Mouse (Mus musculus) neural tube, embryonic 10.5 days (tissue): ENCODE measurements around the gene Mup4.
"Not testable (repeated sequence)": the region's sequence is repeated elsewhere in the genome, so short reads cannot be mapped to it uniquely, and the experiment has no call there.

Source experiments
- DNase-seq: peaks from one replicate; pipeline ENCODE4 v3.0.0-alpha.2; 2017; ENCODE audit warnings: low spot score; ENCODE audit errors: extremely low spot score

The Mup4 gene

DNA sequence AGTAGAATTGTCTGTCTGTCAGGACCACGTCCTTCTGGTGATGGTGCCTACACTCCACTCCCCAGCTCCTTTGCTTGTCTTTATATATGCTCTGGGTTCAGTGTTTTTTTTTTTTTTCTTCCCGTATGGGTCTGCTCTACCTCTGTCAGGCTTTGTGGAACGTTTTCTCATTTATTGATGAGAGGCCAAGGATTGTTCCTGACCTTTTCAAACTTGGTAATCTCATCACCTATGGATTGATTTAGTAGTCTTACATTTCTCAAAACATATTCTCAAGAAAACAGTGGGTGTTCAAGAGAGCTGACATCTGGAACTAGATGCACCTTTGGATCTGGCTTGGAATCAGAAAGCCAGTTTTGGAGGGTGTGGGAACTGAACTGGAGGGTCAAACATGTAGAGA is at the start of gene Mup4:
Gene Mup4 (minus strand): TSS at position 101 of the 400 bp plus-strand sequence.
- DNase-seq, result no peak

- DNase-seq, result not testable (repeated sequence)
These were observed 37.4 kb upstream of the Mup4 start for GRCm38 (mm10) chr4:59997894-59998293.

DNA sequence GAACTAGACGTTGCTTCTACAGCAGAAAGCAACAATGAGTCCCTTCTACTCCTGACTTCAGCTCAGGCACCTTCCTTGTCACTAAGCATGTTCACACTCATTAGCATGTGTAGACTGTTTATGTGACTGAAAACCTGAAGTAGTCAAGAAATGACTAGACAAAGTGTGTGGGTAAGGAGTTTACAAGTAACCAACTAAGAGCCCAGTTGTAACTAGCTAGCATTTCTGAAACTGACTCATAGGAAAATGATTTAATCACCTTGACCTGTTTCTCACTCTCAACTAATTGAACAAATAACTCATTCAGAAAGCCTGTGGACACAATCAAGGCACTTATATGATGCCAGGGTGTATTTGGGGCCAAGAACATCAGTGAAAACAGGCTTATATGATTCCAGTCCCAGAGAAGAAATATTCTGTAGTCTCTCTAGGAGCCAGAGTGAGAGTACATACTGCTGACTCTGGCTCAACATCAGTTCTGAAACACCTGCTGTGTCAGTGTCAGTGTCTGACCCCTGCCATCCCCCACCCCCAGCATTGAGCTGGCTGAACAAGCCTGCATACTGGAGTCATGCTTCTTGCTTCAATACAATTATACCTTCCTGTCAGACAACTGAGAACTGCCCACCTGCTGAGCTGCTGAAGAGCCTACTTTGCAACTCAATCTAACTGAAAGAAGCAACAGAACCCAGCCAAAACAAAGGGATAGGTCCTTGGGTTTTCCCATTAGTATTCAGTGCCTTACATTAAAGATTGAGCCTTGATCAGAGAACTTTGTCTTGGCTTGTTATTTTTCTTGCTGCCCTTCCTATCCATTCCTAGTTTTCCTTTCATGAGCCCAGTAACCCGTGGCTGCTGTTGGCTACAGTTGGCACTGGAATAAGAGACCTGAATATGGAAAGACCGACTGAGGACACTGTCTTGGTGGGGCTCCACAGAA is 3.2 kb upstream of the Mup4 start, which contains the start of gene Mup6:
Gene Mup6 (plus strand): TSS at position 890 of the 940 bp plus-strand sequence.
- no peak for DNase-seq

DNA sequence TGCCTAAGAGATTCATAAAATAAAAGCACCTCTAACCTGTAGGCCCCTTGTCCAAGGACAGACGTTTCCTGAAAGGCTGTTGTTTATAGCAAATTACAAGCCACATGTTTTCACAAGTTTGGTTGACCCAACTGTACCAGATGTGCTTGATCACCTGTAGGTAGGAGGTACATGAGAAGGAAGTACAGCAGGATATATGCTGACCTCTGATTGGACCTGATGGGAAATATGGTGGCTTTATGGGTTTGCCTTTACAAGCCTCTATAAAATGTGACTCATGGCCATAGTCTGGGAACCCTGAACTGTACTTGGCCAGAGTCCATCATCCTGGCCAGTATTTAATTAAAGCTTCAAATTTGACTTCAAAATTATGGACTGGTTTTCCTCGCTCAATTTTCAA is 23.0 kb downstream of the Mup4 start:
- DNase-seq, result no peak

- peak; percentile 20 for DNase-seq
These were observed 27.8 kb downstream of the Mup4 start for GRCm38 (mm10) chr4:59932505-59933281.

- DNase-seq, result peak; percentile 45
These were observed 32.2 kb downstream of the Mup4 start for GRCm38 (mm10) chr4:59928347-59928746.

DNA sequence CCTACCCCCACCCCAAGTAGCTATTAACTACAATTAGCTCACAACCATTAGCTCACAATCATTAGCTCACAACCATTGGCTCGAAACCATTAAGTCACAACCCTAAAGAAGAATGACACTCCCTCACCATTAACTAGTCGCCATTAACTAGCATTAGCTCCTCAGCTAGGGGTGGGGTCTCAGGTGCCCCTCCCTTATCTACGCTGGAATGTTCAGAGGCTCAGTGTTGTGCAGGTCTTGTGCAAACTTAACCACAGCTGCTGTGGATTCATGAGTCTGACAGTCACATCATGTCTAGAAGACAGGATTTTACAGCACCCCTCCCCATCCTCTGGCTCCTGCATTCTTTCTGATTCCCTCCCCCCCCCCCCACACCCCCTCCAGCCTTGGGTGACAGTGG is 32.8 kb downstream of the Mup4 start:
- no peak for DNase-seq

DNA sequence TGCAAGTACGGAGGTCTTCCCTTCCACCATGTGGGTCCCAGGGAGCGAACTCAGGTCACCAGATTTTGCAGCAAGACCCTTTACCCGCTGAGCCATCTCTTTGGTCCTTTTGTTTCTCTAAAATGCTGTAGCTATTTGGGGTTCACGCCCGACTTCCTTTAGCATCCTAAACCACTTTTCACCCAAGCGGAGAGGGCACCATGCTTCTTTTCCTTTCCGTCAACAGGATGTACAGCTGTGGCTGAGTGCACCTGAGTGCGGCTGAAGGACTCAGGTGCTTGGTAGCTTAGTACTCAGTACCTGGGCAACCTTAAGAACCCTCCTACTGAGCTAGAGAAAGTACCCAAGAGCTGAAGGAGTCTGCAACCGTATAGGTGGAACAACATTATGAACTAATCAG is 35.4 kb downstream of the Mup4 start:
- no peak for DNase-seq

GRCm38 (mm10) chr4:59917966-59918365 is 42.5 kb downstream of the Mup4 start:
- no peak for DNase-seq

- no peak for DNase-seq
These were observed 45.7 kb downstream of the Mup4 start, which contains the start of gene Slc46a2 for GRCm38 (mm10) chr4:59914608-59915403. Gene Slc46a2, minus strand, starts transcription at chr4:59915056.

DNA sequence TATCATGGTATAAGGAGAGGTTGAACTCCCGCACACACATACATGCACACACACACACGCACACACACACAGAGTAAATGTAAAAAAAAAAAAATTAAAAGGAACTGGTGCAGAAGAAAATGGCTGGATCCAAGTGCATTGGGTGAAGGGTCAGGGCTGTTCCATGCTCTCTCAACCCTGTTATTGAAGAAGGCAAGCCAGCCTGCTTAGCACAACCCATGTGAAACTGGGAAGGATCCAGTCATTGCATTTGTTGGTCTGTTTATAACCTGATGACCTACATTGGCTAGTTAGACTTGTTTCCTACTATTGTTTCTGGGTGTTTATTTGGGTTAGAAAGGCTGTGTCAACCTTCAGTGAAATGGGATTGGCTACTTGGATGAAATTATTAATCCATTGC is 51.7 kb downstream of the Mup4 start:
- DNase-seq, result no peak

GRCm38 (mm10) chr4:59907657-59908230 is 52.8 kb downstream of the Mup4 start:
- no peak for DNase-seq

- no peak for DNase-seq
These were observed 53.4 kb downstream of the Mup4 start for GRCm38 (mm10) chr4:59907092-59907491.
